ENCODE assay signal across 1 mouse cellular context in the genomic region with DNA sequence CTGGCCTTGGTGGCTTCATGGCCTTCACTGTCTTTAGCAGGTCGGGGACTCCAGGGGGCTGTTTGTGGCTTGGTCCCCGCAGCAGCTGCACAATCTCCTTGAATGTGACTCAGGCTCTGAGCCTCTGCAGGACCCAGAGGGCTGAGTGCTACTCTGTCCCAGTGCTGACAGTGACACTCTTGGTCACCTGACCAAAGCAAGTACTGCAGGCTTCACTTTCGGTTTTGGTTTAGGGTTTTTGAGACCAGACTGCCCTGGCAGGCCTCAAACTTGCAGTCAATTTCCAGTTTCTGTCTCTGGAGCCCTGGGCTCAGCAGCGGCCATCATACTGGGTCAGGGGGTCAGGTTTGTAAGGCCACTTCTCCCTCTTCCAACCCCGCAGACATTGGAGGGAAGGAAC.
TF ChIP-seq lines count a peak whose summit lies in the region.

No protein-coding gene starts in this region.

TF ChIP-seq in MEL, 35 proteins besides CTCF, POLR2A, EP300 and RAD21 (continued from another document):
- TF ChIP-seq MAX (IDR thresholded peaks at IDR 0.05; ENCODE audit: low read length) (no peak), BHLHE40 (IDR thresholded peaks at IDR 0.05; ENCODE audit: borderline replicate concordance, low read depth, low read length) (peak; percentile 62; the same call in 1 of the 2 replicates), USF1 (IDR thresholded peaks at IDR 0.05; ENCODE audit: low read depth, low read length) (peak; percentile 87), TBP (IDR thresholded peaks at IDR 0.05; ENCODE audit: low read depth, low read length) (no peak), HCFC1 (IDR thresholded peaks at IDR 0.05; ENCODE audit: low read depth, low read length) (peak; percentile 35; the same call in 1 of the 2 replicates)
